Mouse (Mus musculus): ENCODE results near the gene Ly6g5b. TPM values are rescaled to one million over a fixed set of nuclear protein-coding genes. Genes with fewer than 3 reads are reported as not detected.
A peak's percentile ranks its signal among the peaks of the same experiment; 100 is the strongest.

Ly6g5b gene
- polyA plus RNA-seq, 1 experiment, result 0.74 TPM

DNA sequence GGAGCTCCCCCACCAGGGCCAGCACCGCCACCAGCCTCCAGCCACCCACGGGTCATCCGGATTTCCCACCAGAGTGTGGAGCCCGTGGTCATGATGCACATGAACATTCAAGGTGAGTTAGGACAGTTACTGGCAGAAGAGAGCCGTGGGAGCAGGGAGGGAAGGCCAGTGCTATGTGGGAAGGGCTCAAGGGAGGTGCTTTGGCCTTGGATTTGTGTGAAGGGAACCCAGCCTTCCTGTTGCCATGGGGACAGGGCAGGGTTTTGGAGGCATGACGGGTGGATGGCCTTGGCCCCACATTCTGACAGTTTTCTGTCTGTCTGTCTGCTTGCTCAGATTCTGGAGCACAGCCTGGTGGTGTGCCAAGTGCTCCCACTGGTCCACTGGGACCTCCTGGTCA is 26.7 kb upstream of the Ly6g5b start:
- no peaks in the 10 kb centered on the region for H3K4me1 ChIP-seq (ENCODE audit: control insufficient read depth, insufficient read depth, low read length)
- TF ChIP-seq CTCF (IDR thresholded peaks at IDR 0.05; ENCODE audit: borderline replicate concordance, insufficient read depth, low read length) (no peak), POLR2A (IDR thresholded peaks at IDR 0.05; ENCODE audit: low read depth, low read length) (no peak)
- no peak overlapping the region for H3K4me3 ChIP-seq (ENCODE audit: insufficient read depth, low read length)
- no peak overlapping the region for H3K27ac ChIP-seq (ENCODE audit: insufficient read depth, low read length)

DNA sequence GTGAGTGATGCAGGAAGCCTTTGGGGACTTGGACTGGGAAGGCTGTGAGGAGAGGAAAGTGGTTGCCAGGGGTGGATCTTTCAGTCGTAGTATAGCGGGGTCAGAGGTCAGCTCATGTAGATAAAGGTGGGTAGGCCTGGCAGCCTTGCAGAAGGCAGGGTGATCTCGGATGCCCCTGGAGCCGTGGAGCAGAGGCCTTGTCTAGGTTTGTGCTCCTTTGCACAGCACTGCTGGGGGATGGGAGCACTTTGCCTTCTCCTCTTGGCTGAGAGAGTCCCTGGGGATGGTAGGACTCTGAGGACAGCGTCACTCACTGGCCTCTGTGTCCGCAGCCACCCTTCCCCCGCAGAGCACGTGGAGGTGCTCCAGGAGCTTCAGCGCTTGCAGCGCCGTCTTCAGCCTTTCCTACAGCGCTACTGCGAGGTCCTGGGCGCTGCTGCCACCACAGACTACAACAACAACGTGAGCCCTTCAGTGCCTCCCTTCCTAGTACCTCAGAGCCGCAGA is 25.3 kb upstream of the Ly6g5b start:
- H3K27ac ChIP-seq (ENCODE audit: insufficient read depth, low read length), result no peak overlapping the region
- no peaks in the 10 kb centered on the region for H3K4me1 ChIP-seq (ENCODE audit: control insufficient read depth, insufficient read depth, low read length)
- TF ChIP-seq CTCF (IDR thresholded peaks at IDR 0.05; ENCODE audit: borderline replicate concordance, insufficient read depth, low read length), result no peak
- no peak for TF ChIP-seq POLR2A (IDR thresholded peaks at IDR 0.05; ENCODE audit: low read depth, low read length)
- H3K4me3 ChIP-seq (ENCODE audit: insufficient read depth, low read length), result no peak overlapping the region

DNA sequence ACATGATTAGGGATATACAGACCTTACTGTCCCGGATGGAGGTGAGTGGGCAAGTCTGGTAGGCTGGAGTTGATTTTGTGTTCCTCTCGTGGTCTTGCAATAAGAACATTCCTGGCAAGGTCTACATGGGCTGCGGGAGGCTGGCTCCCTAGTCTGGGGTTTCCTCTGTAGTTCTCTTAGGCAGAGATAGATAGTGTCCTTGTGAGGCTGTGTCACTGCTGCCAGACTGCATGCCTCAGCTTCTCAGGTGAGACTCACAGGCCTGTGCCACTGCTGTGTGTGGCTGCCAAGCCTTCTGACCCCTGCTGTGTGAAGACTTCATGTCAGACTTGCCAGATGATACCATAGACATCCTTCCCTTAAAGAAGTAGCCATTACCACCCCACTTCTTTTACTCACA is 24.0 kb upstream of the Ly6g5b start:
- no peak overlapping the region for H3K4me3 ChIP-seq (ENCODE audit: insufficient read depth, low read length)
- no peaks in the 10 kb centered on the region for H3K4me1 ChIP-seq (ENCODE audit: control insufficient read depth, insufficient read depth, low read length)
- H3K27ac ChIP-seq (ENCODE audit: insufficient read depth, low read length), result no peak overlapping the region
- TF ChIP-seq POLR2A (IDR thresholded peaks at IDR 0.05; ENCODE audit: low read depth, low read length) (no peak), CTCF (IDR thresholded peaks at IDR 0.05; ENCODE audit: borderline replicate concordance, insufficient read depth, low read length) (no peak)

DNA sequence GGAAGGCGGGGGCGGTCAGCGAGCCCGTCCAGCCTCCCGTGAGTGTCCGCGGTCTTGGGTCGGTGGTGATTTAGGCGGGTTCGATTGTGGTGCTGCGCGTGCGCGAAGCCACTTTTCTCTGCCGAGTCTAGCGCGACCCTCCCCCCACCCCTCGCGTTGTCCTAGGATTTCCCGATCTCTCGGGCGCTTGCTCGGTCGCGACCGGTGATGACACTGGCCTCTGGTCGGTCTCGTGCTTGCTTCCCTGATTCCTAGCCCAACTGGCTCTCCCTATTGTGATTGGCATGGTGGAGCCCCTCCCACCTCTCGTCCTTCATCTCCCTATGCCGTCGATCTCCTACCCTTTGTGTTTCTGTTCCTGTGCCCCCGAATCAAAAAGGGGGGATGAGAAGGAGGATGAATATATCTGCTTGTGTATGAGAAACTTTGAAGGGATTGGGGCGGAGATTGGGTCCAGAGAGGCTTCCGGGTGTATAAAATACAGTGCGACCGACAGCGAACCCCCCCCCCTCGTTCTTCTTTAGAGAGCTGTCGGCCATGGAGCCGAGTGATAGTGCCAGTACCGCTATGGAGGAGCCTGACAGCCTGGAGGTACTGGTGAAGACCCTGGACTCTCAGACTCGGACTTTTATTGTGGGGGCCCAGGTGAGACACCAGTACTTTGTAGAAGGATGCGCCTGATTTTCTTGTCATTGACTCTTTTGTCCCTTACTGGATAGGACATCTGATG is 20.5 kb upstream of the Ly6g5b start:
- Histone ChIP-seq H3K4me1 (ENCODE audit: control insufficient read depth, insufficient read depth, low read length) (no peaks in the 10 kb centered on the region), H3K4me3 (ENCODE audit: insufficient read depth, low read length) (peak overlapping the region; percentile 59), H3K27ac (ENCODE audit: insufficient read depth, low read length) (peak overlapping the region; percentile 80)
- TF ChIP-seq CTCF (IDR thresholded peaks at IDR 0.05; ENCODE audit: borderline replicate concordance, insufficient read depth, low read length), result no peak
- no peak; the same call in 1 of the 2 replicates for TF ChIP-seq POLR2A (IDR thresholded peaks at IDR 0.05; ENCODE audit: low read depth, low read length)

DNA sequence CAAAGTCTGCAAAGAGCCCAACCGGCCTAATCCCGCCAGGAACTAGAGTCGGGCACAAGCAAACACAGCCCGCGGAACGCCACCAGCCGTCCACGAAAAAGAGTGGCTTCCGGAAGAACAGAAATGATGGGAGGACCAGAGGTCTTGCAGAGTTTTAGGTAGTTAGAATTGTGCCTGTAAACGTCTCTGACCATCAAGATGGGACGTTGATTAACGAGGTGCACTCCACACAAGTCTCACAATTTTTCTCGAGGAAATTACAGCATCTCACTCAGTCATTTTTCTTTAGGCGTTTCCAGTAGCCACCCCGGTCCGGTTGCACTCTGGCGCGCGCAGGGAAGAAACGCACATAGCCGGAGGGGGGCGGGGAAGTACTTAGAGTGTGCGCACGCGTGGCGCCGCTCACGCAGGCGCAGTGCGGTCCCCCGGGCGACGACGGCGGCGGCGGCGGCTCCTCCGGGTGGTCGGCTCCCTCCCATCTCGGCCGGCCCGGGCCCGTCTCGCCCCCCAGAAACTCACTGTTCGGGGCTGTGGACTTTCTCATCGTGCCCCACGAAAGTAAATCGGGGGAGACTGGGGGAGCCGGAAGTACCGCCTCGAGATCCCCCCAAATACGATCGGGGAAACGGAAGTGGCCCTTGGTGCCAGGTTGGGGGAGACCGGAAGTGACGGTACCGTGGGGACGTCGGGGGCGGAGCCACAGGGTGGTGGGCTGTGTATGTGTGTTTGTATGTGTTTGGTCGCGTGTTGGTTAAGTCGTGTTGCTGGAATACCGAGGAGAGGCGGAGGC is 19.8 kb upstream of the Ly6g5b start, which contains the start of gene Bag6:
Bag6 (plus strand) TSS at position 378 of the 790 bp plus-strand sequence.
- Histone ChIP-seq H3K4me3 (ENCODE audit: insufficient read depth, low read length) (peak within 1 kb of the TSS; percentile 59), H3K4me1 (ENCODE audit: control insufficient read depth, insufficient read depth, low read length) (no peaks in the 10 kb centered on the region), H3K27ac (ENCODE audit: insufficient read depth, low read length) (peak within 1 kb of the TSS; percentile 80)
- TF ChIP-seq CTCF (IDR thresholded peaks at IDR 0.05; ENCODE audit: borderline replicate concordance, insufficient read depth, low read length) (no peak), POLR2A (IDR thresholded peaks at IDR 0.05; ENCODE audit: low read depth, low read length) (peak; percentile 58)

DNA sequence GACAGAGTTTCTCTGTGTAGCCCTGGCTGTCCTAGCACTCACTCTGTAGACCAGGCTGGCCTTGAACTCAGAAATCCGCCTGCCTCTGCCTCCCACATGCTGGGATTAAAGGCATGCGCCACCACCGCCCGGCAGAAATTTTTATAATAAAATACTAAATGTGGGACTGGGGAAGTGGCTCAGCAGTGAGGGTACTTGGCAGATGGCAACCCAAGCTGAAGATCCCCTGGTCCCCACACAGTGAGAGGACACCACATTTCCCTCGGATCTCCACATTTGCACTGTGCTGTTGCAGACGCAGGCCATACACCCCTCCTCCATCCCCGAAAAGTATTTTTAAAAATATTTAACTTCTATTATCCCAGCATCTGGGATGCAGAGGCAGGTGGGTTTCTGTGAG is 18.3 kb upstream of the Ly6g5b start:
- TF ChIP-seq POLR2A (IDR thresholded peaks at IDR 0.05; ENCODE audit: low read depth, low read length), result no peak
- TF ChIP-seq CTCF (IDR thresholded peaks at IDR 0.05; ENCODE audit: borderline replicate concordance, insufficient read depth, low read length), result no peak
- no peak overlapping the region for H3K27ac ChIP-seq (ENCODE audit: insufficient read depth, low read length)
- no peak overlapping the region for H3K4me3 ChIP-seq (ENCODE audit: insufficient read depth, low read length)
- no peaks in the 10 kb centered on the region for H3K4me1 ChIP-seq (ENCODE audit: control insufficient read depth, insufficient read depth, low read length)

DNA sequence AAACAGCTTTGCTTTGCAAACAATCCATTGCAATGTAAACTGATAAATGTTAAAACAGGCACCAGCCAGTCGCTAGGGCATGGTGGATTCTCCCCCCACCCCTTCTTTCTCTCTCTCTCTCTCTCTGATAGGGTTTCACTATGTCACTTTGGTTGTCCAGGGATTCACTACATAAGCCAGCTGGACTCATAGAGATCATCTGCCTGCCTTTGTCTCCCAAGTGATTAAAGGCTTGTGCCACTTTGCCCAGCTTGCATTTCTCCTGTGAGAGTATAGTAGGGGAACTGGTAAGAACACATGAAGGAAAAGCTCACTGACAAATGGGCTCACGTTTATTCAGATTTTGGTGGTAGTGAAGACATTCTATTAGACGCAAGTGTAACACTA is 16.9 kb upstream of the Ly6g5b start:
- Histone ChIP-seq H3K4me3 (ENCODE audit: insufficient read depth, low read length) (no peak overlapping the region), H3K4me1 (ENCODE audit: control insufficient read depth, insufficient read depth, low read length) (0 out of 2 replicates have a peak, but pooled peaks cover 5% of the 10 kb centered on the region), H3K27ac (ENCODE audit: insufficient read depth, low read length) (no peak overlapping the region)
- no peak for TF ChIP-seq CTCF (IDR thresholded peaks at IDR 0.05; ENCODE audit: borderline replicate concordance, insufficient read depth, low read length)
- no peak for TF ChIP-seq POLR2A (IDR thresholded peaks at IDR 0.05; ENCODE audit: low read depth, low read length)

DNA sequence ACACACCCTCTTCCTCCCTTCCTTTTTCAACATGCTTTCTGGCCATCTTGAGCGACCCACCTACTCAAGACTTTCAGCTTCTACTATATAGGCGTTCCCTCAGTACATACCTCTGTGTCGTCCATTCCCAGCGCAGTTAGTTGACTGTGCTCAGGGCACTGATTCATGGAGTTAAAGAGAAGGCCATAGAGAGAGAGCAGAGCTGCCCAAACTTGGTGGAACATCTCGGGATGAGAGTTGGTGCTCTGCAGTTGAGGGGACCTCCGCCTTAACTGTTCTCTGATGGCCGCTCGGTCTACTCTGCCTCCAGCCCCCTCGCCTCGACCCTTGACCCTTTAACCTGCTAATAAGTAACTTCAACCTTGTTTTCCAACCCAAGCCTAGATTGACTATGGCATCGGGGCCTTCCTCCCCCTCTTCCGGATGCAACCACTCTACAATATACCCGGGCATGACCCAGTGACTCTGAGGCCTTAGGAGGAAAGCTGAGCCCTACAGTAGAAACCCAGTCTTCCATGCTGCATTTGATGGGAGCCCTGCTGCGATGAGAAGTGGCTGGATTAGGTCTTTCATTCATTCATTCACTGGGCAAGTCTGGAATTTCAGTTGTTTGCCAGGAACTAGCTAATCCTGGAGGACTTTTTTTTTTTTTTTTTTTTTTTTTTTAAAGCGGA is 16.4 kb upstream of the Ly6g5b start, which contains the start of gene Apom:
Apom (minus strand) TSS at position 551 of the 674 bp plus-strand sequence.
- H3K27ac ChIP-seq (ENCODE audit: insufficient read depth, low read length), result no peak within 1 kb of the TSS
- no peak for TF ChIP-seq POLR2A (IDR thresholded peaks at IDR 0.05; ENCODE audit: low read depth, low read length)
- no peak for TF ChIP-seq CTCF (IDR thresholded peaks at IDR 0.05; ENCODE audit: borderline replicate concordance, insufficient read depth, low read length)
- 0 out of 2 replicates have a peak, but pooled peaks cover 8% of the 10 kb centered on the region for H3K4me1 ChIP-seq (ENCODE audit: control insufficient read depth, insufficient read depth, low read length)
- H3K4me3 ChIP-seq (ENCODE audit: insufficient read depth, low read length), result no peak within 1 kb of the TSS

DNA sequence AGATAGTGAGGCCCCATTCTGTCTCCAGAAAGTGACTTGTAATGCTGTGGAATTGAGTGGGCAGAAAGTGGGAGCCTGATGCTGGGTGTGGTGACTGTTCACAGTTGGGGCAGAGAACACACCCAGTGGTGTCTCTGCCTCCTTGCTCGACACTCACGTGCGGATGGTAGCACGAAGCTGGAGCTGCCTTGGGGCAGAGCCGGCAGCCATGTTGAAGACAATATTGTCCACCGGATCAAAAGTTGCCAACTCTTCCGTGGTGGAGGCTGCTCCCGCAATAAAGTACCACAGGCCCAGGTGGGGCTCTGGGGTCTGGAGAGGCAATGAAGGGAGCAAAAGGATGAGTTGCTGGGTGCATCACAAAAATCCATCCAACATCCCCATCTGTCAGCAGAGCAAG is 15.8 kb upstream of the Ly6g5b start:
- Histone ChIP-seq H3K4me1 (ENCODE audit: control insufficient read depth, insufficient read depth, low read length) (0 out of 2 replicates have a peak, but pooled peaks cover 8% of the 10 kb centered on the region), H3K27ac (ENCODE audit: insufficient read depth, low read length) (no peak overlapping the region), H3K4me3 (ENCODE audit: insufficient read depth, low read length) (no peak overlapping the region)
- TF ChIP-seq CTCF (IDR thresholded peaks at IDR 0.05; ENCODE audit: borderline replicate concordance, insufficient read depth, low read length) (no peak), POLR2A (IDR thresholded peaks at IDR 0.05; ENCODE audit: low read depth, low read length) (no peak)

All from embryonic fibroblast, embryonic 13.5 days (primary cell).